Mouse (Mus musculus) myocyte (in vitro differentiated cells): ENCODE results near the gene Zbtb20.

Experiments used
- CEBPB ChIP-seq: IDR thresholded peaks from 2 replicates; pipeline ENCODE4 v1.6.1; 2011; ENCODE audit warnings: mild to moderate bottlenecking, moderate library complexity; ENCODE audit not compliant: poor library complexity, insufficient read depth, severe bottlenecking
- E2F4 ChIP-seq: IDR thresholded peaks from one replicate; pipeline ENCODE4 v1.6.1; 2011; ENCODE audit warnings: mild to moderate bottlenecking, control low read depth, moderate library complexity; ENCODE audit not compliant: insufficient read depth
- MYOD1 ChIP-seq, 3 experiments: IDR thresholded peaks; one replicate each; pipeline ENCODE4 v1.6.1; 2011; ENCODE audit warnings: control low read depth in 2 of 3, low read depth in 2 of 3, mild to moderate bottlenecking in 2 of 3, moderate library complexity in 1 of 3; ENCODE audit not compliant: insufficient read length in 2 of 3, control insufficient read depth in 1 of 3
- POLR2A ChIP-seq: IDR thresholded peaks from one replicate; pipeline ENCODE4 v1.6.1; 2011; ENCODE audit warnings: low read depth, mild to moderate bottlenecking, control low read depth, moderate library complexity; ENCODE audit not compliant: insufficient read length
- POLR2AphosphoS2 ChIP-seq: IDR thresholded peaks from one replicate; pipeline ENCODE4 v1.6.1; 2011; ENCODE audit warnings: low read depth, control low read depth; ENCODE audit not compliant: insufficient read length
- USF1 ChIP-seq: IDR thresholded peaks from one replicate; pipeline ENCODE4 v1.6.1; 2011; ENCODE audit warnings: low read depth, mild to moderate bottlenecking, control low read depth, moderate library complexity

DNA sequence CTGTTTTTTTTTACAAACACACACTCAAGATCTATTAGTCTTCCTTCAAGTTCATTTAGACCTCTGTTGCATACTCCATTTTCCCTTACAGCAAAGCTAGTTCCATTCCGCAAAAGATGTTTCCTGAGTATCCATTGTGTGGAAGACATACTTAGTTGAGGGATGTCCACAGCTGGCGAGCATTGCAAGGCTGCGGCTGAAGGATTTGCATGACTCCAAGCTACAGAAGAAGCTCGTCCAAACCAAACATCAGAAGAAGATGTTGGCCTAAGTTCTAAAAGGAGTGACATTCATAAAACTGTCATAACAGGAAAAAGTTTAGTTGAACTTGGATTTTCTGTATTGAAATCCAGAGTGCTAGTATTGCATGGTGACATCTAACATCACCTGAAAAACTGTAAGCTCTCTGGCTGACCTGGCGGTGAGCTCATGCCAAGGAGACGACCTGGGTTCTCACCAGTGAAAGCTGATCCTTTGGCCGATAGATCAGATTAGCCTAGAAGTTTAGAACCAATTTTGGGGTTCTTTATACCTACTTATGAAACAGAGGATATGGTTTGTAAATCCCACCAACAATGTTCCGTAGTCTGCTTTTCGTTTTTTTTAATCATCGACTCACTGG lies 665.0 kb downstream of the Zbtb20 start:
- no peak for TF ChIP-seq POLR2A
- no peak for TF ChIP-seq USF1
- TF ChIP-seq CEBPB = no peak
- TF ChIP-seq POLR2AphosphoS2 = no peak
- TF ChIP-seq MYOD1 (IDR thresholded peaks at IDR 0.05; ENCODE audit: control insufficient read depth in 1 of 3, insufficient read length in 2 of 3, low read depth in 2 of 3) = no peak
- TF ChIP-seq E2F4 = no peak
